Mouse (Mus musculus): ENCODE measurements around the gene Sorbs1. TPM values are rescaled to one million over a fixed set of nuclear protein-coding genes. Genes with fewer than 3 reads are reported as not detected.

Gene Sorbs1
- polyA plus RNA-seq, 1 experiment from 2014 or later: 68.9 TPM

DNA sequence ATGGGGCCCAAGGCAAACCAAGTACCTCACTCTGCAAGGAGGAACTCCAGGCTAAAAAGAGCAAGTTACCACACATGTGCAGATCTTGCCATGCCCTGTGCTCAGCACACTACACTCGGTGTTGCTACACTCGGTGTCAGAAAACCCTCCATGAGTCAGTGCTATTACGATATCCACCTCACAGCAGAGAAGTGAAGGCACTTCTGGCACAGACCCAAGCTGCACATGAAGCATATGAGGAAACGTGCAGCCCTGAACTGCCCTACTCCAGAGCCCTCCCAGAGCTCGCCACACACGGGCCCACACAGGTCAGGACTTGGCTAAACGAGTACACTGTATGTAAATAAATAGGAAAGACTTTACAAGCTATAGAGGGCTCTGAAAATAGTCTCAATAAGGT lies 112.4 kb downstream of the Sorbs1 start:
- CTCF ChIA-PET: interaction anchor here (0.7 to 3.0 kb wide), 4 partner anchors 10 to 144 kb away, joined by 3 to 9 read pairs (median 4); no protein-coding TSS in a partner anchor
- peak; percentile 41 for DNase-seq (ENCODE audit: low read depth, low spot score)
- in situ Hi-C loops (cut with MboI; ENCODE audit: low pct_unique_long_range_greater_than_20kb): no loop called here
- TF ChIP-seq CTCF (IDR thresholded peaks at IDR 0.05): no peak
- ATAC-seq: peak; percentile 40
- H3K27me3 ChIP-seq: no peaks in the 10 kb centered on the region
- POLR2A ChIA-PET: interaction anchor here (0.6 to 1.6 kb wide), 2 partner anchors 106 to 112 kb away, joined by 3 to 5 read pairs; partner anchors contain the start of gene Sorbs1

DNA sequence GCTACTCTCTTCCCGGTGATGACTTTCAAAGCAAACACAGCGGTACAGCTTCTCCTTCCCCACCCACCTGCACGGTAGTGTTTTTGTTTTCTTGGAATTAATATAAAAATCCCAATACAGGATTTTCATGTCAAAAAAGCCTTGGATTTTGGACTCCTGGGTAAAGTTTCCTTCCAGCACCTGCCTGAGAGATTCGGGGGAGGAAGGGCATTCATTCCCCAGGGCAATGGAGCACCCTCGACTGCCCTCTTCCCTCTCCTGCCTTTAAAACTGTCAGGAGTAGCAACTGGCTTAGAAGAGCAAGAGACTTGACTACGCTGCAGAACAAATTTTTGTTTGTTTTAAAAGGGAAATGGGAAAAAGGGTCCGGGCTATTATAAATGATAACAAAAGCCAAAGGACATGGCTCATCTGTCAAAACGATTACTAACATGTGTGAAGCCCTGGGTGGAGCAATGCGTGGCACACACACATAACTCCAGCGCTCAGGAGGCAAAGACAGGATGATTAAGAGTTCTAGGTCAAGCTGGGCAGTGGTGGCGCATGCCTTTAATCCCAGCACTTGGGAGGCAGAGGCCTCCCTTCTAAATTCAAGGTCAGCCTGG lies 113.1 kb downstream of the Sorbs1 start:
- DNase-seq (ENCODE audit: low read depth, low spot score): no peak
- in situ Hi-C loops (cut with MboI; ENCODE audit: low pct_unique_long_range_greater_than_20kb): no loop called here
- ChIA-PET CTCF (interaction anchor here (0.7 to 1.6 kb wide), 4 partner anchors 9 to 145 kb away, joined by 3 to 7 read pairs (median 4); no protein-coding TSS in a partner anchor), POLR2A (interaction anchor here (0.5 to 0.6 kb wide), 2 partner anchors 107 to 869 kb away, joined by 3 to 5 read pairs; no protein-coding TSS in a partner anchor)
- H3K27me3 ChIP-seq: no peaks in the 10 kb centered on the region
- no peak for TF ChIP-seq CTCF (IDR thresholded peaks at IDR 0.05)
- ATAC-seq: no peak

DNA sequence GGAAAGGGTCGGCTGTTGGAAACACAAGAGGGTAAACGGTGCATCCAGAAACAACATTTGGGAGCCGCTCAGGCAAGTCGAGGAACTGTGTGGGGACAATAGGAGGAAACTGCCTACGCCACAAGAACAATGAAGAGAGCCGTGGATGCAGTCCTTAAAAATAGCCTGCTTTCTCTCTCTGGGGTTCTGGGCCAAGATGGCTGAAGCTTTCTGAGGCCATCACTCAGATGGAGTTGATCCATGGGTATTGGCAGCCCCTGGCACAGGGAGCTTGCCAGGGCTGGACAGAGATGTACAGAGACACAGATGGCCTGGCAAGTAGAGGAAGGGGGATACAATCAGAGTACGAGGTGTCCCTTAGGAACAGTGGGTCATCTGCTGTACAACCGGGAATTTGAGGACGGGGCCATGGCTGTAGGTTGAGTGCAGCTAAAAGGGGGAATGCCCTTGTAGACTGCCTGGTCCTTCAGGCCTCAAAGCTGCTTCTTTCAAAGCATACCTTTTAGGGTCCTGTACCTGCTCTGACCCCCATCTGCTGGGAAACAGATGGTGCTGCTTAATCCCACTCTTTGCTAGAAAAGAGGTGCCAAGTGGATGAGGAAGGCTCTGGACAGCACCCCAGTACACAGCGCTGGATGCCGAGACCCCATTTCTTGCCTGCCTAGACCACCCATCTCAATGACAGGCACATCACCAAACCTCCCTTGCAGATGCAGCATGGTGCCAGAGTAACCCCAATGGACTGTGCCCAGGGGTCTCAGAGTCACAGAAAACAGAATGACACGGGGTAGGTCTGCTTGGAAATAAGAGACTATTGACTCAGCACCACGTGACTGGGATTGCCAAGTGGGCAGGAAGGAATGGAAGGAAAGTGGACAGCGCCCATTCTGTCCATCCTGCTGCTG lies 117.6 kb downstream of the Sorbs1 start:
- CTCF ChIA-PET: no interaction called here
- no peak for ATAC-seq
- TF ChIP-seq CTCF (IDR thresholded peaks at IDR 0.05): no peak
- no peaks in the 10 kb centered on the region for H3K27me3 ChIP-seq
- in situ Hi-C loops (cut with MboI; ENCODE audit: low pct_unique_long_range_greater_than_20kb): no loop called here
- no peak for DNase-seq (ENCODE audit: low read depth, low spot score)
- POLR2A ChIA-PET: no interaction called here

- ATAC-seq (no peak), DNase-seq (ENCODE audit: low read depth, low spot score) (no peak)
- CTCF ChIA-PET: interaction anchor here (0.8 kb wide), 1 partner anchor 151 kb away, joined by 3 read pairs; no protein-coding TSS in a partner anchor
- TF ChIP-seq CTCF (IDR thresholded peaks at IDR 0.05): no peak
- POLR2A ChIA-PET: no interaction called here
- in situ Hi-C loops (cut with MboI; ENCODE audit: low pct_unique_long_range_greater_than_20kb): no loop called here
- no peaks in the 10 kb centered on the region for H3K27me3 ChIP-seq
These were observed 118.3 kb downstream of the Sorbs1 start for GRCm38 (mm10) chr19:40395321-40395695.

DNA sequence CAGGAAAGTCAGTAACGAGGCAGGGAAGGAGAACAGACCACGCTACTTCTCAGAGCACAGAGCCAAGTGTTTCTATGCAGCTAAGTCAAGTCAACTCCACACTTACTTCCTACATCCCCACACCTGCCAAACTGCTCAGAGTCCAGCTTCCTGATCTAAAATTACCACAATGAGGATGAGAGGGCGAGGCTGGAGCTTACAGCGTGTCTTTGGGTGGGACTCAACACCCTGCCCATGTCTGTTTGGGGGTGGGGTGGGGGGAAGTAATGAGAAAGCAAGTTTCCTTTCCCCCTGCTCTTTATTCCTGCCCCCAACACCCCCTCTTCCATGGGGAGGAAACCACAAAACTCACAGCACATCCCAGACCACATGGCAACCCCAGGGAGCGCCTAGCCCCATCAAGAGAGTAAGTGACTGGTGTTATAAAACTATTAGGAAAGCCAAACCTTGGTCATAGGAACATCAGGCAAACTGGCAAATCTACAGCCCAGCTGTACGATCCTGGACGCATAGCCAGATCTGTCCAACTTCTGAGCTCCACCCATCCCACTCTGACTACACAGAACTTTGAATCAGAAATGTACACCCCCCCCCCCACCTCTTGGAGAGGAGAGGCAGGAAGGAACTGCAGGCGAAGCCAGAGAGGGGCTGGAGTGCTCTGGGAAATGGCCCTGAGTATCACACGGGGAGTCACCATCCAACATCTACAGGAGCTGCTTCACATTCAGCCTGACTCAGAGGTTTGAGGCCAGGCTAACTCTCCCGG lies 118.8 kb downstream of the Sorbs1 start:
- ChIA-PET POLR2A (no interaction called here), CTCF (interaction anchor here (0.8 kb wide), 1 partner anchor 151 kb away, joined by 3 read pairs; no protein-coding TSS in a partner anchor)
- H3K27me3 ChIP-seq: no peaks in the 10 kb centered on the region
- in situ Hi-C loops (cut with MboI; ENCODE audit: low pct_unique_long_range_greater_than_20kb): no loop called here
- no peak for TF ChIP-seq CTCF (IDR thresholded peaks at IDR 0.05)
- DNase-seq (ENCODE audit: low read depth, low spot score) (no peak), ATAC-seq (no peak)

DNA sequence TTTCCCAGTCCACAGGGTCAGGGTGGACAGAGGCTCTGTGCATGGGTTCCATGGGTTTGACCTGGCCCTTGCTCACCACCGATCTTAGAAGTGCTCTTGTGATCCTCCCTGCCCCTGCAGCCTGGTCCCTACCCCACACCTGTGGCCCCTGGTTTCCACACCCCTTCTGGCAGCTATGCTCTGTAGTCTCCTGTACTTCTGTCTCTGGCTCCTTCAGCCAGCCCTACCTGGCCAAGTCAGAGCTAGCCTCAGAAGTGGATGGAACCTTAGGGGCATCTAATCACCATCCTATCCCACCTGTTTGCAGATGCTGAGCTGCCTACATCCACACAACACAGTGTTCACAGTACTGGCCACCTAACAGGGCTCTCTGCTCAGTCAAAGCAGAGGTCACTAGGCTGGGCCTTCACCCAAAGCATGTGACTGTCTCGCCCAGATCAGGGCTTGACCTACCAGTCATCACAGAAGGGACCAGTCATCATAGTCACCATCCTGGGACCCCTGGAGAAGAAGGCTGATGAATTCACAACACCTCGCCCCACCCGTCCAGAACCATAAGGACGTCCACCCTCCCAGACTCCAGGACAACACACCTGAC lies 120.7 kb downstream of the Sorbs1 start:
- POLR2A ChIA-PET: interaction anchor here (0.6 kb wide), 1 partner anchor 131 kb away, joined by 3 read pairs; no protein-coding TSS in a partner anchor
- ATAC-seq (no peak), DNase-seq (ENCODE audit: low read depth, low spot score) (no peak)
- CTCF ChIA-PET: interaction anchor here (0.9 to 2.0 kb wide), 4 partner anchors 8 to 163 kb away, joined by 3 to 8 read pairs (median 4); no protein-coding TSS in a partner anchor
- no peak for TF ChIP-seq CTCF (IDR thresholded peaks at IDR 0.05)
- in situ Hi-C loops (cut with MboI; ENCODE audit: low pct_unique_long_range_greater_than_20kb): no loop called here
- H3K27me3 ChIP-seq: no peaks in the 10 kb centered on the region

GRCm38 (mm10) chr19:40391469-40391868 lies 122.1 kb downstream of the Sorbs1 start:
- peak; percentile 98 for TF ChIP-seq CTCF (IDR thresholded peaks at IDR 0.05)
- DNase-seq (ENCODE audit: low read depth, low spot score): no peak
- ChIA-PET CTCF (interaction anchor here (0.6 to 3.7 kb wide), 28 partner anchors 9 to 165 kb away, joined by 3 to 66 read pairs (median 5); no protein-coding TSS in a partner anchor), POLR2A (interaction anchor here (1.0 to 1.1 kb wide), 2 partner anchors 10 to 152 kb away, joined by 3 read pairs; no protein-coding TSS in a partner anchor)
- peak; percentile 78 for ATAC-seq
- in situ Hi-C loops (cut with MboI; ENCODE audit: low pct_unique_long_range_greater_than_20kb): no loop called here
- H3K27me3 ChIP-seq: no peaks in the 10 kb centered on the region

DNA sequence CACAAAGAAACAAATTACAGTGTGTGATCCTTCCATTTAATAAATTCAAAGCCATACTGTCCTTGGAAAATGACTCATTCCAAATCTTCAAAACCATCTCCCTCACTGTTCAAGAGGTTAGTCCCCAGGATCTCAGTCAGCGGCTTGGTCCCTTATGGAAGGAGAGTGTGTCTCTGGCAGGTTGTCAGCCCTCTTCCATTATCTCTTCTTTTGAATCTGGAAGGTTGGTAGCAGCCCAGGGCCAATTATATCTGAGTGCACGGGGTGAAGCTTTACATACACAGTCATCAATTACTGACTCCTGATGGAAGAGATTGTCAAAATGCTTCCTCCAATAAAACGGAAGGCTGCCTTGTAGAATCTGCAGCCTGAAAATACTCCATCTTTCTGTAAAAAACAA lies 126.7 kb downstream of the Sorbs1 start:
- no peak for ATAC-seq
- no peak for TF ChIP-seq CTCF (IDR thresholded peaks at IDR 0.05)
- in situ Hi-C loops (cut with MboI; ENCODE audit: low pct_unique_long_range_greater_than_20kb): loop anchor here (5.0 kb wide), 2 partner anchors 40 to 140 kb away; no protein-coding TSS in a partner anchor
- no peaks in the 10 kb centered on the region for H3K27me3 ChIP-seq
- no peak for DNase-seq (ENCODE audit: low read depth, low spot score)
- CTCF ChIA-PET: interaction anchor here (1.9 kb wide), 1 partner anchor 41 kb away, joined by 5 read pairs; no protein-coding TSS in a partner anchor
- POLR2A ChIA-PET: no interaction called here

DNA sequence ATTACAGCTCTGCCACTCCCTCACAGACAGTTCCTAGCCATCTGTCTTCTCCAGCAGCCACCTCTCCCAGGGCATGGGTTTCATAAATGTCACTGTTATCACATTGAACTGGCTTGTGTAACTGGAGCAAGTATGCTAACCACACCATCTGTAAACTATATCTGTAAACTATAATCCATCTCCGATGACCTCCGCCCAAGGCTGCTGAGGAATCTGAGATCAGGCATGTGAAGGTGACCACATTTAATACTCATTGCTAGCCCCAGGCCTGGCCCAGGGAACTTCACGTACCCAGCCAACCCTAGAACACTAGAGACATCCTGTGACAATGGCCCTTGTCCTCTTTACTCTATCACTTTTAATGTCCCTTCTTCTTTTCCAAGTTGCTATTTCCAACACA lies 128.2 kb downstream of the Sorbs1 start:
- no peak for ATAC-seq
- ChIA-PET POLR2A (interaction anchor here (0.8 kb wide), 1 partner anchor 12 kb away, joined by 3 read pairs; no protein-coding TSS in a partner anchor), CTCF (interaction anchor here (0.7 to 2.4 kb wide), 7 partner anchors 8 to 156 kb away, joined by 3 to 10 read pairs (median 3); no protein-coding TSS in a partner anchor)
- no peaks in the 10 kb centered on the region for H3K27me3 ChIP-seq
- no peak for TF ChIP-seq CTCF (IDR thresholded peaks at IDR 0.05)
- no peak for DNase-seq (ENCODE audit: low read depth, low spot score)
- in situ Hi-C loops (cut with MboI; ENCODE audit: low pct_unique_long_range_greater_than_20kb): loop anchor here (5.0 kb wide), 2 partner anchors 38 to 142 kb away; no protein-coding TSS in a partner anchor
